Mouse (Mus musculus) T-cell, adult 66 days (primary cell): ENCODE measurements around the gene Rabgef1. TPM values are rescaled to one million over a fixed set of nuclear protein-coding genes. Genes with fewer than 3 reads are reported as not detected.

Experiments used
- total RNA-seq, 2 experiments: library from RNA; stranded (reverse); gene quantifications; 3 replicates in 1 of 2; 4 replicates in 1 of 2; pipeline ENCODE4 v1.2.4; 2023

Rabgef1 gene
- total RNA-seq, result 10 to 100 TPM; 32.7 to 33.5 TPM

GRCm38 (mm10) chr5:130171423-130171954 is at the start of gene Rabgef1:
TSS of gene Rabgef1 (plus strand) at chr5:130171798.

GRCm38 (mm10) chr5:130144334-130145312 is 27.0 kb upstream of the Rabgef1 start, which contains the start of gene Kctd7:
TSS of gene Kctd7 (plus strand) at chr5:130144861.

GRCm38 (mm10) chr5:130216781-130217180 is 45.2 kb downstream of the Rabgef1 start, which contains the start of gene Tmem248:
TSS of gene Tmem248 (plus strand) at chr5:130217081.

GRCm38 (mm10) chr5:130255017-130255720 is 83.6 kb downstream of the Rabgef1 start, which contains the start of the genes Sbds and Tyw1:
TSS of gene Sbds (minus strand) at chr5:130255530.
TSS of gene Tyw1 (plus strand) at chr5:130255619.

Other genes with a start within 250 kb of the Rabgef1 start
- 10 to 100 TPM; 10.3 to 13.7 TPM for gene Vkorc1l1, start 229.8 kb upstream of the Rabgef1 start, total RNA-seq
- 10 to 100 TPM; 25.2 to 32.1 TPM for gene Gusb, start 168.7 kb upstream of the Rabgef1 start, total RNA-seq
- 10 to 100 TPM; 22.5 to 32.0 TPM for gene Asl, start 142.6 kb upstream of the Rabgef1 start, total RNA-seq
- 10 to 100 TPM; 25.8 to 28.9 TPM for gene Crcp, start 142.5 kb upstream of the Rabgef1 start, total RNA-seq
- 1 to 10 TPM; 3.7 TPM for gene Tpst1, start 98.5 kb upstream of the Rabgef1 start, total RNA-seq
- 1 to 10 TPM; 2.4 to 3.9 TPM for gene Kctd7, start 26.9 kb upstream of the Rabgef1 start, total RNA-seq
- 10 to 100 TPM; 48.2 to 80.5 TPM for gene Tmem248, start 45.3 kb downstream of the Rabgef1 start, total RNA-seq
- gene Sbds, start 83.7 kb downstream of the Rabgef1 start, total RNA-seq, result 10 to 100 TPM; 93.5 to 95.2 TPM
- 10 to 100 TPM; 26.1 to 30.2 TPM for gene Tyw1, start 83.8 kb downstream of the Rabgef1 start, total RNA-seq
- gene Caln1, start 197.7 kb downstream of the Rabgef1 start, total RNA-seq, result not detected
- not detected for gene A330070K13Rik, start 212.8 kb downstream of the Rabgef1 start, total RNA-seq